Mouse (Mus musculus): ENCODE results near the gene Rem2.

DNA sequence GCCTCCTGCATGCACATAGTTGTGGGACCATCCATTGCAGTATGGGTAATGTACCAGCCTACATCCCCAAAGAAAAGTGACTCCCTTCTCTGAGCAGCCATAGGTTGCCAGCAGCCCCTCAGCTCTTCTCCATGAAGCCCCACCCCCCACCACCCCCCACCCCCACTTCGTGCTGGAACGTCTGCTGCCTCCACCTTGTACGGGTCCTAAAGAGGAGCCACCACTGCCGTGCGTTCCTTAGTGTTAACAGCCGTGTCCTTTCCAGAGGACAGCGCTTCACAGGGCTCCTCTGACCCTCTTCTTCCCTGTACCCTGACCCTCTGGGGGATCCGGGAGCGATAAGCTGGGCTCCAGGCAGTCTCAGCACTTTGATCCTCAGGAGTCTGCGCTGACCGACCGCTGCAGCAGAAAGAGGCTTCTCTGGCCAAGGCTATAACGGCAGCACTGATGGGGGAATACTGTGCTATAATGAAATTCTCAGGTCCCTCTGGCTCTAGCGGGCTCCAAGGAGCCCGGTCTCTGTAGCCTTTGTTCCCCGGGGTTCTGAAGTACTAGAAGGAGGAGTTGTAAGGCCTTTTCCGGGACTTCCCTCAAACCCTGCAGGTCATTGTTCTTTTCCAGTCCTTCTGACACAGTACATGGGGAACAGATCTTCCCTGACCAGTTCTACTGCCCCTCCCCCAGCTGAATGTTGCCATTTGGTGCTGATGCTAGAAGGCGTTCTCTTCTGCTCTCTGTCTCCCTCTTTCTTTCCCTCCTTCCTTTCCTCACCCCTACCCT is 51.5 kb downstream of the Rem2 start:
- TF ChIP-seq CTCF (IDR thresholded peaks at IDR 0.05; ENCODE audit: low read depth, low read length) (no peak), EP300 (IDR thresholded peaks at IDR 0.05; ENCODE audit: insufficient read depth, low read depth, low read length) (no peak), POLR2A (IDR thresholded peaks at IDR 0.05; ENCODE audit: insufficient read depth, low read length) (no peak)
